Mouse (Mus musculus): ENCODE measurements at regions not wholly inside any gene's neighbourhood (a gene's known extent, or its start where the extent isn't known, plus 50 kb on each side); places are given as distances from the start of the nearest gene placed in this dataset.
"Not testable (repeated sequence)": the region's sequence is repeated elsewhere in the genome, so short reads cannot be mapped to it uniquely, and the experiment has no call there.

DNA sequence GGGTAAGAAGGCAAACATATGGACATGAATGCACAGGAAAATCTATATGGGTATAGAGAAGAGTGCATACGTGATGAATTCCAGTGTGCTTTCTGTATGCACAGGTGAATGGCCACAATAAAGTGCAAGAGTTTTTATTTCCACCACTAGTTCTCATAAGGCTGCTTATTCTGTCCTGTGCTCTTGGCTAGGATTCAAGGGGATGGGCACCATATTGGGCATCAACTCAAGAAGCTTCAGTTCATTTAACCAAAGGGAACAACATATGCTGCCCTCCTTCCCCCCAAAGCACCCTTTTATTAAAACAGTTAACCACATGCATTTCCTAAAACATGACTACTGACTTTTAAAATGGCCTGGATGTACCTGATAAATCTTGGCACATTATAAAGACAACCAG, 356.2 kb downstream of the Fut8 start:
- no peak for DNase-seq

DNA sequence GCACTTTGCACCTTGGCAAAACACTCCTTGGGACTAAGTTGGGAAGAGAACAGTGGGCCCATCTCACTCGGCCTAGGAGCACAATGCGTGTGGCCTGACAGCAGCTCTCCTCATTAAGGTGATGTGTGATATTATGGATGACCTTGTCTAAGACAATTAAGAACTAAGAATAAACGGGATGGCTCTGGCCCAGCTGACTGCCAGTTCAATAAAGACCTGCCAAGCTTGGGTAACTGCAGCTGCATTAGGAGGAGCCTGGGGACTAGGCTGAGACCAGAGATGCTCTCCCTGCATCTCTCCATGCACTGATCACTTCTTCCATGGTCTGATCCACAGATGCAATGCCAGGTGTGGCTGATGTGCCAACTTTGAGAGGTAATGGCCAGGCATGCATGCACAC, 356.7 kb downstream of the Fut8 start:
- DNase-seq = no peak

GRCm38 (mm10) chr12:77595821-77596220, 357.9 kb downstream of the Fut8 start:
- DNase-seq = no peak

GRCm38 (mm10) chr12:77596676-77597075, 358.8 kb downstream of the Fut8 start:
- no peak for DNase-seq

- DNase-seq = no peak
These were observed 359.9 kb downstream of the Fut8 start for GRCm38 (mm10) chr12:77597627-77598333.

DNA sequence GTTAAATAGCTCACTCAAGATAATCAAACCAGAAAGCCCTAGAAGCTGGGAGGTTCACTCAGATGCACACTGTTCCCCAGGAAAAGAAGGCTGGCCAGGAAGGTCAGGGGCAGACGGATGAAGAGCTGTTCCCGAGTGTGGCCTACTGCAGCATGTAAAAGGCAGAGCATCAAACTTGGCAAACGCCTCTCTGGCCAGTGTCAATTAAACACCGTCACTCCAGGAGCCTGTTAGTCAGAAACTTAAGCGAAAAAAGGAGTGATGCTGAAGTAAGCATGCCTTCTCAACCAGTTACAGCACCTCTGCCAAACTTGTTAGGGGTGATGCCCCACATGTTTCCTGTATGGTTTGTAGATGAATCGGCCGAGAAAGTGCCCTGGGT, 360.4 kb downstream of the Fut8 start:
- no peak for DNase-seq

- no peak for DNase-seq
These were observed 361.5 kb downstream of the Fut8 start for GRCm38 (mm10) chr12:77599391-77599790.

DNA sequence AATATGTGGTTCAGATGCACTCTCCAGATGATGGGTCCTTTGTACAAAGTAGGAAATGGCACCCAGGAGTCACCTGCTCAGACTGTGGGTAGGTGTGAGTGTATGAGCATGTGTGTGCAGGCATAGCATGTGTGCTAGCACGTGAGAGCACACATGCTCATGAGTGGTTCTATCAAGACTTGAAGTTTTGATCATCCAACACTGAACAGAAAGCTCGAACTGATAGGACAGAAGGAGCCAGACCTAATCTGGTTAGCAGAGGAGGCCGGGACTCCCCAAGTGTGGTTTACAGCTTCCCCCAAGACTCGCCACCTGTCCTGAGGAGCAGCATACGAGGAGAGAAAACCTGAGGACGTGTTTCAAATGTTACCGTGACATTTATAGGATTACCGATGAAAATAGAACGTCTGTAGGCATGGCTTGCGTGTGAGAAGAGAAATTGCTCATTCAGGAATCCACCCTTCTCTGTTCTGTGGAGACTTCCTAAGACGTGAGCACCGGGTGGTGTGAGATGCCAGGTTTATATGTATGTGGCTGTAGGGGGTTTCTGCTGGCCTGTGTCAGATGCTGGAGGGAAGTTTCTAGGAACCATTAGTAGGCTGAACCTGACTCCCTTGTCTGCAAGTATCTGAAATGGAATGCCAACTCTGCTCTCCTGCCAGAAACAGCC, 366.0 kb downstream of the Fut8 start:
- no peak for DNase-seq

- no peak for DNase-seq
These were observed 379.6 kb downstream of the Fut8 start for GRCm38 (mm10) chr12:77617552-77617951.

DNA sequence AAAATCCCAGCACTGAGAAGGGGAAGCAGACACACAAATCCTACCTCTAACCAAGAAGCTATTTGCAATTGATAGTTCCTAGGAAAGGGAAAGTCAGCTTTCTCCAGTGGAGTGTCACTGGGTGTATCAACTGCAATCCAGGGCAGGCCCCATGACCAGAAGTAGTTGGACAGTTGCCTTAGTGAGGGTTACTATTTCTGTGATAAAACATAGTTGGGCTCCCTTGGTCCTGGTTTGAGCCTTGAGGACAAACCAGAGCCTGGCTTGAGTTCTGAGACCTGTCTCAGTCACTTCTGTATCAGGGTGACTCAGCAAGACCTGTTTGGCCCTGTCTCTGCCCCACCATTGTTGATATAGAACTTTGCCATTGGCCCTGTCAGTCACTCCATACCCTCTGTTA, 384.3 kb downstream of the Fut8 start:
- DNase-seq = no peak

DNA sequence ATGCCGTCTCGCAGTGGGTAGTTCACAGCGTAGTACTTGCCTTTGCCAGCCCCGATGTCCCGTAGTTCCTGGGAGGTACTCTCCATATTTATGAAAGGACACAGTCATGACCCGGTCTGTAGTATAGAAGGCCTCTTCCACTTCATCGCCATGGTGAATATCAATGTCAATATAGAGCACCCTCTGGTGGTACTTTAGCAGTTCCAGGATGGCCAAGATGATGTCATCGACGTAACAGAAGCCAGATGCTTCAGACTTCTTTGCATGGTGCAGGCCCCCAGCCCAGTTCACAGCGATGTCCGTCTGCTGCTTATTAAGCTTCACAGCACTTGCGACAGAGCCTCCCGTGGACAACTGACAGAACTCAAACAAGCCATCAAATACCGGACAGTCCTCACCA, 386.4 kb downstream of the Fut8 start:
- DNase-seq = not testable (repeated sequence)

- no peak for DNase-seq
These were observed 390.5 kb downstream of the Fut8 start for GRCm38 (mm10) chr12:77628358-77628850.

GRCm38 (mm10) chr12:77633981-77634650, 396.2 kb downstream of the Fut8 start:
- no peak for DNase-seq

DNA sequence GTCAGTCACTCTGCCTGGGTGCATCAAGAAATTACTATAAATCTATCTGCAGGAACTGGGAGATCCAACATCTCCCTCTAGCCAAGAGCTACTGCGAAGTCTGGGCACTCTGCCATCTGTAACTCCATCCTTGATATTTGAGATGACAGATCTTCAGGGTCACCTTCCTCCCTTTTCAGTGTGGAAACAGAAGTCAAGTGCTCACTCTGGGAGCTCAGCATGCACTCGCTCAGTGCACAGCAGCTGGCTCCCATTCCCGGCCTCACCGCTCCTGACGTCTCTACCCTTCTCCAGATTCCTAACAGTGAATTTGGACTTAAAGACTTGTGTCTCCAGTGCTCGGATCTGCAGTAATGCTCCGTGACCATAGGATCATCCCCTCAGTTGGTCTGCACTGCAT, 400.3 kb downstream of the Fut8 start:
- peak; percentile 14 for DNase-seq

DNA sequence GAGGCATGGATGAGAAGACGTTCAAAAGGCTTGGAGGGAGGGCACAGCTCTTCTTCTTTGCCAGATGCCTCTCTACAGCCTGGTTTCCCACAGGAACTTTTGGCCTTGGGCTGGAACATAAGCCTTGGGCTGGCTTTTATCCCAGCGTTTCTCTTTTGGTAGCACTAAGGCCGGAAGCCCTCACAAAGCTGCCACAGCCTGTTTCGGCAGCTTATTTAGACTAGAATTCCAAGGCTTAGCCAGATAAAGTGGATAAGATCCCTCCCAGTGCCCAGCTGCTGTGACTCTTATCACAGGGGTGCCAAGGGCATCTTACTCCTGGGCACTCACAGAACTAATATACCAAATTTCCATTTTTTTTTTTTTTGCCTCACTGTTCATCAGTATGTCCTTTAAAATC, 404.4 kb downstream of the Fut8 start:
- no peak for DNase-seq

DNA sequence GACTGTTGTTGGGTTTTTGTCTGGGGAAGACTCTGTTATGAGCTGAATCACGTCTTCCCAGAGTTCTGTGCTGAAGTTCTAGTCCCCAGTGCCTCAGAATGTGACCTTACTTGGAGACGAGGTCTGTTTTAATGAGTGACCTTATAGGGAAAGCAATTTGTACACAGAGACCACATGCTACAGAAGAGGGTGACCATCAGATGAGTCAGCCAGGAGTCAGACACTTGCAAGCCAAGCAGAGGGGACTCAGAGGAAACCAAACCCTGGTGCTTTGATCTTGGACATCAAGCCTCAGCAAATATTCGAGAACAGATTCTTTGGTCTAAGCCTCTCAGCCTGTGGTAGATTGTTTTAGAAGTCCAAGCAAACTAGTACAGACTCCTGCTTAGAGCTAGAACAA, 409.9 kb downstream of the Fut8 start:
- no peak for DNase-seq

DNA sequence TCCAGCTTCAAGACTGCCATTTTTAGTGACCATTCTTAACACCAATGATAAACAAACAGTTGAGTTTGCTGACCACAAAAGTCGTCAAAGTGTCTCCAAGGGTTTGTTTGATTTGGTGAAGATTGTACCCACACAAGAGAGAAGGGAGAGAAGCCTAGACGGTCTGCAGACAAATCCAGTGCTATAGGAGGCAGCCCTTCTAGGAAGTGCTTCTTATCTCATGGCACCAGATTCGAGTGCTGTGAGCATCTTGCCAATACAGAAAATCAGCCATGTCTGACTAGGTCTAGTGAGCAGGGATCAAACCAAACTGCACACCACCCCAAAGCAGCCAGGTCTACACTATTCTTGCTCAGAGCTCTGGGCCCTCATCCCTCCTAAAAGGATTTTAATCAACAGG, 416.4 kb downstream of the Fut8 start:
- DNase-seq = no peak

DNA sequence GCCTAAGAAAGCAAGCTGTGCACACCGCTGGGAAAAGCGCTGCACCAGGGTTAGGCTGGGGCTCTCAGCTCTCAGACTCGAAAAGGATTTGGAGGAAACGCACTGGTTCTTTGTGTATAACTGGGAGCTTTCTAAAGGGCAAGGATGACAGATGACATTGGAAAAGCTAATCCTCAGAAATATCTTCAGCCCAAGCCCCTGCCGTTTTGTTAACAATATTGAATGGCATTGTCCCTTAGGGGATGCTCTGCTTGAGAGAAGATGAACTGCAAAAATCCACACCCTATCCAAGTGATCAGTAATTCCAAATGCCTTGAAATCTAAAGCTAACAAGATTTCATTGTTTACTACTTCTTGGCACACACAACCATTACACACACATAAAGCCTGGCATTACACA, 419.1 kb downstream of the Fut8 start:
- no peak for DNase-seq

GRCm38 (mm10) chr12:77657878-77658277, 420.0 kb downstream of the Fut8 start:
- no peak for DNase-seq

GRCm38 (mm10) chr12:77663180-77663579, 425.3 kb downstream of the Fut8 start:
- no peak for DNase-seq

DNA sequence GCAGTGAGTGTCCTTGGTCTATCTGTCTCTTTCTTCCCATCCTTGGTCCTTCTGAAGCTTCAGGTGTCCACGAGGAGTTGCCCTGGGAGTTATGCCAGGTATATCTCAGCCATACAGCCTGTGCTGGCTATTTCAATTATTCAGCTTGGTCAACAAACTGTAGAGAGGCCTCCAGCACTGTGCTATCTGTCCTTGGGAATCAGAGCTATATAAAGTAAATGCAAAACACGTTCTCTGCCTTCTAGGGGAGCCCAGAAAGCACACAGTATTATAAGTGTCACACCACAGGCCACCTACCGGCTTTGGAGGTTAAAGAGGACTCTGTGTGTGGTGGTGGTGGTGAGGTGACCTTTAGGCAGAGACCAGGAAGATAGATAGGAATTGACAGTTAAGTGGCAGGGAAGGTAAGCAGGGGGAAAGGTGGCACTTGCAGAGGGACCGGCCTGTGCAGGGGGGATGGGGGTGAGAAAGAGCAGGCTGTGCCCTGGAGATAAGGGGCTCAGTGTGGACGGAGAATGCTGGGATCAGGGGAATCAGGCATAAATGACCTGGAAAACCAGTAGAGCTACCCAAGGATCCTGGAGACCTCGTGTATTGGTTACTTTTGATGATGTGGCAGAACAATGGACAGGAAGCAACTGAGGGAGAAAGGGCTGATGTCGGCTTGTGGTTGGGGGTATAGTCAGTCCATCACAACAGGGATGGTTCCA, 425.9 kb downstream of the Fut8 start:
- DNase-seq = no peak

DNA sequence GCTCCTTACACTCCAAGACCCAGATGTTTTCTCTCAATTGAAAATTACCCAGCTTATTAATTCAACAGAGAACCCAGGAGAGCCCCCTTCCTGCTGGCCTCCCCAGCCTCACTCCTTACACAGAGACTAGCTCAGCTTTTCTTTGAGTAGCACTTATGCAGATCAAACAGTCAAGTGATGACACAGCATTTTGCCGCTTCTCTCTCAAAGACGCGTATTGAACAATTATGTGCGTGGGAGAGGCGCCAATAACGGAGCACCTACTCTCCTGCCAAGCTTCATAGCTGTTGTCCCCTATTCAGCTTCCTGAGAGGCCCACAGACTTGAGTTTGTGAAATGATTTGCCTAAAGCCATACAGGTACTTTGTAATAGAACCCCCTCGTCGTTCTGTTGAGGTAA, 428.5 kb downstream of the Fut8 start:
- no peak for DNase-seq
